Mouse (Mus musculus) liver, adult 2 months (tissue): ENCODE data around the gene Oscar. TPM values are rescaled to one million over a fixed set of nuclear protein-coding genes. Genes with fewer than 3 reads are reported as not detected.
A peak's percentile ranks its signal among the peaks of the same experiment; 100 is the strongest.

Source experiments
- DNase-seq: peaks from one replicate; pipeline ENCODE4 v3.0.0-alpha.2; 2011; ENCODE audit warnings: low read depth, low spot score; ENCODE audit errors: extremely low read depth
- H3K27ac ChIP-seq: fragments of 200-500 bp; replicated peaks from 2 replicates; pipeline ENCODE4 v1.5.1; 2012; ENCODE audit warnings: low read depth, mild to moderate bottlenecking, control low read depth, inconsistent platforms, low read length; ENCODE audit not compliant: insufficient read depth
- H3K27me3 ChIP-seq: fragments of 200-500 bp; 2 replicates; pipeline ENCODE4 v1.6.1; 2012; ENCODE audit warnings: mild to moderate bottlenecking, moderate library complexity, low read length, inconsistent platforms; ENCODE audit not compliant: control insufficient read depth, insufficient read depth
- H3K36me3 ChIP-seq: fragments of 200-500 bp; 2 replicates; pipeline ENCODE4 v1.6.1; 2012; ENCODE audit warnings: low read length, inconsistent platforms; ENCODE audit not compliant: control insufficient read depth, insufficient read depth
- H3K4me1 ChIP-seq: fragments of 200-500 bp; 2 replicates; pipeline ENCODE4 v1.6.1; 2011; ENCODE audit warnings: low read length; ENCODE audit not compliant: control insufficient read depth, insufficient read depth
- H3K4me3 ChIP-seq: fragments of 200-500 bp; 2 replicates; pipeline ENCODE4 v1.5.1; 2011; ENCODE audit warnings: low read depth, mild to moderate bottlenecking, control low read depth, low read length, moderate library complexity; ENCODE audit not compliant: insufficient read depth
- H3K79me2 ChIP-seq: fragments of 200-500 bp; 2 replicates; pipeline ENCODE4 v1.6.1; 2012; ENCODE audit warnings: inconsistent platforms, mild to moderate bottlenecking, low read length, moderate library complexity; ENCODE audit not compliant: control insufficient read depth, insufficient read depth
- H3K9ac ChIP-seq: fragments of 200-500 bp; 2 replicates; pipeline ENCODE4 v1.6.1; 2012; ENCODE audit warnings: low read depth, mild to moderate bottlenecking, control low read depth, inconsistent platforms, low read length
- CTCF ChIP-seq: fragments of 200-500 bp; IDR thresholded peaks from 2 replicates; pipeline ENCODE4 v1.5.1; 2011; ENCODE audit warnings: low read depth, low read length, control low read depth
- POLR2A ChIP-seq: fragments of 200-500 bp; IDR thresholded peaks from 2 replicates; pipeline ENCODE4 v1.6.1; 2011; ENCODE audit warnings: low read length, control low read depth; ENCODE audit not compliant: insufficient read depth; ENCODE audit errors: extremely low read depth
- WGBS: fragments of 180-500 bp; shearing (Covaris S2); methylation state at CpG from one replicate; pipeline ENCODE4 v1.1.7; 2018; 5-methylcytosine and 5-hydroxymethylcytosine counted together
- polyA plus RNA-seq: library from polyadenylated mRNA; depleted of rRNA; stranded (reverse); fragments of >200 nt; gene quantifications from 2 replicates; pipeline ENCODE4 v1.2.3, GENCODE M21; 2012
- total RNA-seq: library from RNA; depleted of rRNA; stranded (reverse); fragments of >200 nt; gene quantifications from 2 replicates; pipeline ENCODE4 v1.2.3, GENCODE M21; 2014

The Oscar gene
- total and polyA plus RNA-seq, 2 experiments, result not detected

DNA sequence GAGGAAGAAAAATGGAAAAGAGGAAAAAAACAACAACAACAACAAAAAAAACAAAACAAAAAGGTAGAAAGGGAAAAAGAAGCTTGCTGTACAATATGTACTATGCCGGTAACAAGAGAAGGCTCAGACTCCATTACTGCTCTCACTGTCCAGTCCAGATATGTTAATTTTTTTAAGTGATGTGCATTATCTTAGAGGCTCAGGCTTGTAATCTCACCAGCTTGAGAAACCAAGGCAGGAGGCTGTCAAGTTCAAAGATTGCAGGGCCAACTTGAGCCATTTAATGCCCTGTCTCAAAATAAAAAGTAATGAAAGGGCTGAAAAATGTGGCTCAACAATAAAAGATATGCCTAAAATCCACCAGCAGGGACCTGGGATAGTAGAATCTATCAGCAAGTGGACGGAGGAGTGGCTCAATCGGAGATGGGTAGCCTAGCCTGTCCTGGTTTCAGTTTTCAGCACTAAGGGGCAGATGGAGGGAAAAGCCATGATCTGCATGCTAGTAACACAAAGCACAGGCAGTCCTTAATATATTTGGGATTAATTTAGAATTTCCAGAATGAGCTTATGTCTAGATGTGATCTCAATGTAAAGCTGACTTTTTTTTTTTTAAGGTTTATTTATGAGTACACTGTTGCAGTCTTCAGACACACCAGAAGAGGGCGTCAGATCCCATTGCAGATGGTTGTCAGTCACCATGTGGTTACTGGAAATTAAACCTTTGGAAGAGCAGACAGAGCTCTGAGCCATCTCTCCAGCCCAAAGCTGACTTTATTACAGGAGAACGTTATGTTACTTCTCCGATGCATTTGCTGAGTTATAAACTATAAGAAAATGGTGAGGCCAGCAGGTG, 658 bp upstream of the Oscar start:
- peaks cover 2% of the 10 kb centered on the region; the same call in 1 of the 2 replicates for H3K36me3 ChIP-seq
- no peak overlapping the region for H3K9ac ChIP-seq
- H3K4me3 ChIP-seq, result no peak overlapping the region; the same call in 1 of the 2 replicates
- H3K4me1 ChIP-seq, result peaks cover 3% of the 10 kb centered on the region; the same call in 1 of the 2 replicates
- H3K79me2 ChIP-seq, result peaks cover 3% of the 10 kb centered on the region; the same call in 1 of the 2 replicates
- WGBS, result 38% methylated on average over 6 of the region's 6 CpGs
- H3K27me3 ChIP-seq, result no peaks in the 10 kb centered on the region
- DNase-seq, result no peak
- H3K27ac ChIP-seq, result no peak overlapping the region; the same call in 1 of the 2 replicates
- TF ChIP-seq POLR2A (no peak), CTCF (peak; percentile 48)

DNA sequence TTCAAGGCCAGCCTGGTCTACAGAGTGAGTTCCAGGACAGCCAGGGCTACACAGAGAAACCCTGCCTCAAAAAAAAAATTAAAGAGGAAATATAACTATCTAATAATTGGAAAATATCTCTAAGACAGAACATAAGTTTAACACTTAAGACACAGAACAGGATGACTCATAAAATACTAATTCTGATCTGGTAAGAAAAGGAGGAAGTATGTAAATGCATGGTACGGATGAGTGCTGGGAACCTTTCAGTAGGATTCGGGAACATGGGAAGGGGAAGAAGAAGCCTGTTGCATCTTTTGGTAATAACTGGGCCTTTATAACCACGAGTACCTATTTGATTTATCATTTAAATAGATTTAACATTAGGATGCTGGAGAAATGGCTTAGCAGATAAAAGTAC, 1.9 kb downstream of the Oscar start:
- DNase-seq, result no peak
- H3K36me3 ChIP-seq, result no peaks in the 10 kb centered on the region
- WGBS, result 79% methylated on average over 3 of the region's 3 CpGs
- H3K4me3 ChIP-seq, result no peak overlapping the region
- H3K4me1 ChIP-seq, result peaks cover 6% of the 10 kb centered on the region
- peaks cover 3% of the 10 kb centered on the region; the same call in 1 of the 2 replicates for H3K79me2 ChIP-seq
- H3K9ac ChIP-seq, result no peak overlapping the region
- H3K27ac ChIP-seq, result no peak overlapping the region
- TF ChIP-seq POLR2A (no peak), CTCF (no peak)
- H3K27me3 ChIP-seq, result no peaks in the 10 kb centered on the region

DNA sequence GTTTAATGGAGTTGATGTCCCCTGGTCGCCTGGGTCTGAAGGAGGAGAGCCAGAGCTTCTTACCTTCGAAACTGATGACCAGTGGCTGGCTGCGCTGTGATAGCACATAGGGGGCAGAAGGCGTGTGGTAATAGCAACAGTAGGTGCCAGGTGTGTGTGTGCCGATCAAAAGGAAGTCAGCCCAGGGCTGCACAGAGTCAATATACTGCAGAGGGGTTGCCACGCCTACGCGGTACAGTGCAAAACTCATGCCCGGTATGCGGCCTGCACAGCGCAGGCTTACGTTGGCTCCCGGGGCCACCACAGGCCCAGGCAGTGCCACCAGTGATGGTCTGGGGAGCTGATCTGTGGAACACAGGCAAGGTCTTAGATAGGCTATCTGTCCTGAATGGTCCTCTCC, 5.0 kb downstream of the Oscar start:
- WGBS, result 60% methylated on average over 13 of the region's 13 CpGs
- no peaks in the 10 kb centered on the region for H3K27me3 ChIP-seq
- TF ChIP-seq POLR2A, result no peak
- TF ChIP-seq CTCF, result no peak
- H3K27ac ChIP-seq, result no peak overlapping the region
- peak; percentile 62 for DNase-seq
- no peaks in the 10 kb centered on the region for H3K79me2 ChIP-seq
- H3K9ac ChIP-seq, result no peak overlapping the region
- H3K4me1 ChIP-seq, result peaks cover 7% of the 10 kb centered on the region
- H3K36me3 ChIP-seq, result no peaks in the 10 kb centered on the region
- no peak overlapping the region for H3K4me3 ChIP-seq

DNA sequence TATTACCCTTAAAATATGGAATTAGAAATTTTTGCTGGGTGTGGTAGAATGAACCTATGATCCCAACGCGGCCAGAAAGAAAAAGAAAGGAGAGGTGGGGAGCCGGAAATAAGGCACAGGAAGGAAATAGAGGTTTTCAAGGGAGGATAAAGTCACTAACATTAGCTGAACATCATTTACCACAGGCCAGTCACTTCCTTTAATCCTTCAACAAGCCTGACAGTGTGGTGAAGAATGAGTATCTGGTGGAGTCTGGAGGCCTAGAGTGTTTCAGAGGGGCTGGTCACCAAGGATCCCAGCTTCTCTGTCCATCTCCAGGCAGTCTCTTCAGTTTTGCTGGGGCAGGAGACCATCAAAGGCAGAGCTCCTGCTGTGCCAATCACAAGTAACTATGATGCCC, 5.5 kb downstream of the Oscar start:
- H3K27ac ChIP-seq, result no peak overlapping the region
- no peak overlapping the region for H3K9ac ChIP-seq
- H3K4me3 ChIP-seq, result no peak overlapping the region
- 85% methylated on average over 3 of the region's 3 CpGs for WGBS
- H3K4me1 ChIP-seq, result peaks cover 7% of the 10 kb centered on the region
- no peaks in the 10 kb centered on the region for H3K79me2 ChIP-seq
- DNase-seq, result no peak
- no peak for TF ChIP-seq CTCF
- no peak for TF ChIP-seq POLR2A
- no peaks in the 10 kb centered on the region for H3K36me3 ChIP-seq
- no peaks in the 10 kb centered on the region for H3K27me3 ChIP-seq

DNA sequence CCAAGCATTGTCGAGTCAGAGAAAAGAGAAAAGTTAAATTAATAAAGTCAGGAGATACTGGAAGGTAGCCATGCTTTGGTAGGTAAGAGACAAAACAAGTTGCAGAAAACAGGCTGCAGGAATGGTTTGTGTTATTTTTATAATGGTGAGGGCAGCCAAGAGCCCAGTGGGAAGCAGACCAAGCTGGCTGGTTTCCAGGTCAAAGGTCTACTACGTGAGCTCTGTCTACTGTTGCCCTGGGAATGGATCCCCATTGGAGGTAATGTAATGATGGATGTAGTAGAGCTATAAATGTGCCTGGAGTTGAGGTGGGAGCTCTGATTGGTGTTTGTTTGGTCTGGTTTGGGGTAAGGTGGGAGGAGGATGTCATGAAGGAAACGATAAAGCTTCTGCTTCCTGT, 6.9 kb downstream of the Oscar start:
- no peaks in the 10 kb centered on the region for H3K79me2 ChIP-seq
- TF ChIP-seq POLR2A (no peak), CTCF (no peak)
- H3K27ac ChIP-seq, result peak overlapping the region; percentile 73

DNA sequence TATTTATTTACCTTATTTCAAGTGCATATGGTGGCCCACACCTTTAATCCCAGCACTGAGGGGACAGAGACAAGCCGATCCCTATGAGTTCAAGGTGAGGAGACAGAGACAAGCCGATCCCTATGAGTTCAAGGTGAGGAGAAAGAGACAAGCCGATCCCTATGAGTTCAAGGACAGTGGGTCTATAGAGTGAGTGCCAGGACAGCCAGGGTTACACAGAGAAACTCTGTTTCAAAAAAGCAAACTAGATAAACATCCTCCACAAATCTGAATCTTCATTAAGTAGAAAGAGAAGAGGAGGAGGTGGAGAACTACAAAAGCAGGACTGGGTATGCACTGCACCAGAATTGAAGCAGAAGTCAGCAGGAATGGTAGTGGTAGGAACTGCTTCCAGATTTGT, 7.3 kb downstream of the Oscar start:
- DNase-seq, result peak; percentile 55
- 18% methylated on average over 3 of the region's 3 CpGs for WGBS
- peaks cover 7% of the 10 kb centered on the region for H3K4me1 ChIP-seq
- no peaks in the 10 kb centered on the region for H3K36me3 ChIP-seq
- H3K9ac ChIP-seq, result no peak overlapping the region; the same call in 1 of the 2 replicates
- TF ChIP-seq POLR2A (no peak), CTCF (no peak)
- no peak overlapping the region for H3K4me3 ChIP-seq
- no peaks in the 10 kb centered on the region for H3K79me2 ChIP-seq
- no peaks in the 10 kb centered on the region for H3K27me3 ChIP-seq
- peak overlapping the region; percentile 73 for H3K27ac ChIP-seq

More for the DNA sequence above, 6.9 kb downstream of the Oscar start:
- Histone ChIP-seq H3K9ac (no peak overlapping the region; the same call in 1 of the 2 replicates), H3K27me3 (no peaks in the 10 kb centered on the region), H3K4me1 (peaks cover 7% of the 10 kb centered on the region), H3K36me3 (no peaks in the 10 kb centered on the region), H3K4me3 (no peak overlapping the region)
- DNase-seq, result peak; percentile 90
- 14% methylated on average over 3 of the region's 3 CpGs for WGBS
